Mouse (Mus musculus) C2C12 (cell line): ENCODE results near the gene Ptprm. TPM values are rescaled to one million over a fixed set of nuclear protein-coding genes. Genes with fewer than 3 reads are reported as not detected.

ENCODE experiments used
- H3K27me3 ChIP-seq: one replicate; pipeline ENCODE4 v1.6.1; 2011; ENCODE audit not compliant: control insufficient read depth, insufficient read depth, insufficient read length
- H3K36me3 ChIP-seq: one replicate; pipeline ENCODE4 v1.6.1; 2011; ENCODE audit not compliant: control insufficient read depth, insufficient read depth
- H3K4me3 ChIP-seq: one replicate; pipeline ENCODE4 v1.5.1; 2011; ENCODE audit warnings: mild to moderate bottlenecking, control low read depth; ENCODE audit not compliant: poor library complexity, insufficient read depth, severe bottlenecking
- H3K79me2 ChIP-seq: one replicate; pipeline ENCODE4 v1.6.1; 2011; ENCODE audit not compliant: control insufficient read depth, insufficient read depth
- H3K79me3 ChIP-seq: one replicate; pipeline ENCODE4 v1.6.1; 2011; ENCODE audit warnings: low read depth, control low read depth
- H3ac ChIP-seq: one replicate; pipeline ENCODE3; 2011; ENCODE audit warnings: low read depth; ENCODE audit not compliant: control insufficient read depth, insufficient read length
- CEBPB ChIP-seq: IDR thresholded peaks from one replicate; pipeline ENCODE4 v1.6.1; 2011; ENCODE audit warnings: low read depth, mild to moderate bottlenecking, control low read depth, moderate library complexity
- CTCF ChIP-seq: IDR thresholded peaks from one replicate; pipeline ENCODE4 v1.5.1; 2011; ENCODE audit not compliant: control insufficient read depth, insufficient read depth, insufficient read length
- FOSL1 ChIP-seq: IDR thresholded peaks from one replicate; pipeline ENCODE4 v1.8.0; 2011; ENCODE audit warnings: mild to moderate bottlenecking, low read length; ENCODE audit not compliant: poor library complexity, insufficient read depth, severe bottlenecking
- MAX ChIP-seq: IDR thresholded peaks from one replicate; pipeline ENCODE4 v1.6.1; 2011; ENCODE audit warnings: mild to moderate bottlenecking, control low read depth
- MYOD1 ChIP-seq: IDR thresholded peaks from one replicate; pipeline ENCODE4 v1.6.1; 2011; ENCODE audit warnings: low read depth; ENCODE audit not compliant: control insufficient read depth, insufficient read length
- MYOG ChIP-seq: IDR thresholded peaks from one replicate; pipeline ENCODE4 v1.6.1; 2011; ENCODE audit not compliant: control insufficient read depth, insufficient read length; ENCODE audit errors: extremely low read depth
- USF1 ChIP-seq: IDR thresholded peaks from one replicate; pipeline ENCODE4 v1.6.1; 2011; ENCODE audit warnings: low read depth, mild to moderate bottlenecking, control low read depth, moderate library complexity
- polyA plus RNA-seq: library from polyadenylated mRNA; unstranded; fragments of >200 nt; fragmentation: generic; extraction: Trizol; gene quantifications from one replicate; pipeline ENCODE4 v1.2.1, GENCODE M21; 2012; ENCODE audit warnings: missing spikeins

Gene Ptprm
- polyA plus RNA-seq, 1 experiment = 4.4 TPM

DNA sequence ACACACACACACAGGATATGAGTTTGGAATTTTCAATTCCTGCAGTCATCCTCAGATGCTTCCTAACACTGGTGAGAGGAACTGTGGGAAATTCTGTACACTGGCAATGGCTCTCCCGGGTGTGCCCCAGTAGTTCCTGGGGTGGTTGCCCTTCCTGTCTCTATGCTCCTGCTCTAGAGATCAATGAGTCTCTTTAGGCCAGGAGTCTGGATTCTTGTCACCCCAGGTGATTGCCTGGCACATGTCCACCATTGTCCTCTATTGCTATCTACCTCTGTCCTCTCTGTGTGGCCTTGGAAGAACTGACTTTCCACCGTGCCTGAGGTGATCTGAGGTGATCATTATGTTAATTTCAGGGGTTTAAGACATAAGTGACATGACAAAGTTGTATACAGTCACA is 10.8 kb downstream of the Ptprm start:
- H3K36me3 ChIP-seq = no peaks in the 10 kb centered on the region
- H3K79me3 ChIP-seq = peaks cover 1% of the 10 kb centered on the region
- H3ac ChIP-seq = no peak overlapping the region
- H3K27me3 ChIP-seq = no peaks in the 10 kb centered on the region
- no peak overlapping the region for H3K4me3 ChIP-seq
- no peaks in the 10 kb centered on the region for H3K79me2 ChIP-seq
- TF ChIP-seq MYOD1 (no peak), CEBPB (no peak), MAX (no peak), USF1 (no peak), MYOG (no peak), FOSL1 (no peak), CTCF (no peak)

DNA sequence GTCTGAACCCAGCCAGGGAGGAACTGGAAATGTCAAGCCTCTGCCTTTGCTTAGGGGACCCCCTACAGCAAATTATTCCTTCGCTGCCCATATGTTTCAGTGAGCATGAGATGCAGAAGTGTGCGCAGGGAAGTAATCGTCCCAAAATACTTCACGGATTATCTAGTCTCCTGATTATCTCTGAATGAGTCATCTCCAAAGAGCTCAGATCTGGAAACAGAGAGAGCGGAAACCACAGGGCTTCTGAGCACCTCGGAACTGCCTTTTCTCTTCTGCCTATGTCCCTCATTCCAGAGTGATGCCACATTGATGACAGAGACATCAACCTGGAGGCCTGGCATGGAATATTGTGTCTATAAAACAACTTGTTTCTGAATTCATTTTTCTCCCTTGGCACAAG is 11.3 kb downstream of the Ptprm start:
- no peaks in the 10 kb centered on the region for H3K79me2 ChIP-seq
- peaks cover 1% of the 10 kb centered on the region for H3K79me3 ChIP-seq
- no peaks in the 10 kb centered on the region for H3K36me3 ChIP-seq
- TF ChIP-seq MYOG (no peak), MAX (no peak), MYOD1 (no peak), FOSL1 (no peak), CTCF (no peak), USF1 (no peak)
- no peaks in the 10 kb centered on the region for H3K27me3 ChIP-seq
- H3K4me3 ChIP-seq = no peak overlapping the region
- H3ac ChIP-seq = no peak overlapping the region

DNA sequence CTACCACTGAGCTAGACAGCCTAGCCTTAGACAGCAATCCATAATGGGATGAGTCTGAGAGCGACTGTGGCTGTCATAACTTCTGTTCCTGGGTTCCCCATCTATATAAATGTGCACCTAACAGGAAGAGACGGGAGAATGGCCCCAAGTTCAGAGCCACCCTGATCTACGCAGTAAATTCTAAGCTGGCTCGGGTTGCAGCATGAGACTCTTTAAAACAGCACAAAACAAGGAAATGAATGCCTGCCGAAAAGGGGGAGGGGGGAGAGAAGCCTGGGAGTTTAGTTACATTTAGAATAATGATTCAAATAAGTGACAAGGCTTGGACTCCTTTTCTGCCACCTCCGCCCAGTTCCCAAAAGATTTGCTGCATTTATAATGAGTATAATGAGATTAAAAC is 13.9 kb downstream of the Ptprm start:
- TF ChIP-seq CTCF = no peak
- no peak for TF ChIP-seq USF1
- no peak for TF ChIP-seq CEBPB
- TF ChIP-seq MYOG = no peak
- TF ChIP-seq MAX = no peak
- TF ChIP-seq FOSL1 = no peak
- no peak for TF ChIP-seq MYOD1
- Histone ChIP-seq H3K79me2 (no peaks in the 10 kb centered on the region), H3ac (no peak overlapping the region), H3K4me3 (no peak overlapping the region), H3K79me3 (peaks cover 1% of the 10 kb centered on the region), H3K27me3 (no peaks in the 10 kb centered on the region), H3K36me3 (no peaks in the 10 kb centered on the region)

DNA sequence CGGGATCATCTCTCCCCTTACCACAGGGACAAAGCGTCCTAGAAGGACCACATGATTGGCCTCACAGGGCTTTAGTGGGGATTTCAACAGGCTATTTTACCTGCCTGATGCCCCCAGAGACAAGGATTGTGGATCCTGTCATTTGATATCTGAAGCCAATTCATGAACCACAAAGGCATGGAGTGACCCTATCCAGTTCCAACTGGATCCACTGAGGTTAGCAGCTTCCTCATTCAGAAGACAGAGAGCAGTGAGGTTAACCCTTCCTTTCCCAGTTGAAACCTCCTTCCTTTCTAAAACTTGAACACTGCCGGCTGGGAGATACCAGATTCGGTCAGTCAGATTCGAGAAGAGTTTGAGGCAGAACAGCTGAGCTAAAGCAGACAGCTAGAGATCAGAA is 14.7 kb downstream of the Ptprm start:
- Histone ChIP-seq H3K4me3 (no peak overlapping the region), H3K27me3 (no peaks in the 10 kb centered on the region), H3K79me2 (no peaks in the 10 kb centered on the region), H3K36me3 (no peaks in the 10 kb centered on the region), H3K79me3 (peaks cover 1% of the 10 kb centered on the region), H3ac (no peak overlapping the region)
- TF ChIP-seq FOSL1 (no peak), USF1 (no peak), MYOD1 (no peak), CEBPB (no peak), MAX (no peak), CTCF (no peak), MYOG (no peak)

DNA sequence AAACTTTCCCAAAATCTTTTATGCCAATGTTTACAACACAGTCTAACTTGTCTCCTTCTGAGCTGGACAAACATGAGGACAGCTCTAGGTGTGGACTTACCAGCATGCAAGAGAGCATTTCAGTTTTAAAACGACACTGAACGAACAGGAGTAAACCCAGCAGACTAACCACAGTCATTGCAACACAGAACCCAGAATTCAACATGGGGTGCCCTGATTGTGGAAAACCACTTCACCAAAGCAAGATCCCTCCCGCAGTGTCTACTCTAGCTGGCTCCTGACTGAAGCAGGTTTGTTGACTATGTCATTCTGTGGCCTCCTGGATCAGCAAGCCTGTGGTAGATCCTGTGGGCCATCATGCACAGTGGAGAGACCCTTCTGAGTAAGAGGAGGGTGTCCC is 19.9 kb downstream of the Ptprm start:
- no peak for TF ChIP-seq USF1
- no peak for TF ChIP-seq CTCF
- TF ChIP-seq CEBPB = no peak
- no peak for TF ChIP-seq FOSL1
- TF ChIP-seq MYOD1 = no peak
- TF ChIP-seq MYOG = no peak
- Histone ChIP-seq H3K27me3 (no peaks in the 10 kb centered on the region), H3K79me3 (no peaks in the 10 kb centered on the region), H3K79me2 (no peaks in the 10 kb centered on the region), H3K4me3 (no peak overlapping the region), H3ac (no peak overlapping the region), H3K36me3 (no peaks in the 10 kb centered on the region)

DNA sequence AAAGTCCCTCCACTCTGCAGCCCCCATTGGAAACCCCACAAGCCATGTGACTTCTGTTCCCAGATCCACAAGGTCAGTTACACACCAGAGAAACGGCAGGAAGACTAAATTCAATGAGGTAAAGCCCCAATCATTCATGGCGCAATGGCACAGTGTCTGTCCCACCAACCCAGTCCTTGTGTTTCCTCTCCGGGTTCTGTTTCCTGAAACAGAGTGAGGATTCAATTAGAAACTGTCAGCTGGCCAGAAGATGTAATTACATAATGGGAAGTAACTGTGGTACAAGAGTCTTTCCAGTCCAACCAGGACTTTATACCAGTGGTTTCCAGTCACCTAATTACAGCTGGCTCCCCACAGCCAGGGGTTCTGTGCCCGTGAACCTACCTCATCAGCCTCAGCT is 24.8 kb downstream of the Ptprm start:
- Histone ChIP-seq H3K27me3 (no peaks in the 10 kb centered on the region), H3K79me3 (no peaks in the 10 kb centered on the region), H3K36me3 (no peaks in the 10 kb centered on the region), H3K79me2 (no peaks in the 10 kb centered on the region), H3K4me3 (no peak overlapping the region), H3ac (no peak overlapping the region)
- no peak for TF ChIP-seq MYOD1
- TF ChIP-seq USF1 = no peak
- no peak for TF ChIP-seq CTCF
- no peak for TF ChIP-seq CEBPB
- no peak for TF ChIP-seq MAX
- no peak for TF ChIP-seq FOSL1
- no peak for TF ChIP-seq MYOG
